Mouse (Mus musculus) midbrain, embryonic 16.5 days (tissue): Measurements from ENCODE around the gene Hint1. TPM values are rescaled to one million over a fixed set of nuclear protein-coding genes. Genes with fewer than 3 reads are reported as not detected.
"Not testable (repeated sequence)": the region's sequence is repeated elsewhere in the genome, so short reads cannot be mapped to it uniquely, and the experiment has no call there.

Source experiments
- ATAC-seq: fragments of 200-750 bp; cut with Nextera tagmentation; 2 replicates; pipeline ENCODE4 v1.8.0; 2017; ENCODE audit warnings: moderate TSS enrichment
- H3K27ac ChIP-seq: fragments of 300-500 bp; sonication (generic); 2 replicates; pipeline ENCODE4 v1.5.1; 2014; ENCODE audit warnings: mild to moderate bottlenecking, low read length, mixed read lengths
- H3K27me3 ChIP-seq: fragments of 300-500 bp; sonication (generic); 2 replicates; pipeline ENCODE4 v1.6.1; 2014; ENCODE audit warnings: low read depth, low read length, mixed read lengths; ENCODE audit not compliant: control insufficient read depth, insufficient read depth
- H3K36me3 ChIP-seq: fragments of 300-500 bp; sonication (generic); 2 replicates; pipeline ENCODE4 v1.6.1; 2014; ENCODE audit warnings: mild to moderate bottlenecking, low read length, moderate library complexity, mixed read lengths; ENCODE audit not compliant: control insufficient read depth, insufficient read depth
- H3K4me1 ChIP-seq: fragments of 300-500 bp; sonication (generic); 2 replicates; pipeline ENCODE4 v1.6.1; 2014; ENCODE audit warnings: mild to moderate bottlenecking, low read length, mixed read lengths; ENCODE audit not compliant: control insufficient read depth, insufficient read depth
- H3K4me2 ChIP-seq: fragments of 300-500 bp; sonication (generic); 2 replicates; pipeline ENCODE4 v1.6.1; 2014; ENCODE audit warnings: mild to moderate bottlenecking, low read length, mixed read lengths
- H3K4me3 ChIP-seq: fragments of 300-500 bp; sonication (generic); 2 replicates; pipeline ENCODE4 v1.5.1; 2014; ENCODE audit warnings: low read depth, mild to moderate bottlenecking, low read length, moderate library complexity, mixed read lengths
- H3K9ac ChIP-seq: fragments of 300-500 bp; sonication (generic); 2 replicates; pipeline ENCODE4 v1.6.1; 2014; ENCODE audit warnings: low read depth, low read length, mixed read lengths
- H3K9me3 ChIP-seq: fragments of 300-500 bp; sonication (generic); replicated peaks from 2 replicates; pipeline ENCODE4 v1.6.1; 2014; ENCODE audit warnings: mild to moderate bottlenecking, low read length, mixed read lengths; ENCODE audit not compliant: control insufficient read depth, poor library complexity, severe bottlenecking
- WGBS: fragments of 180-500 bp; shearing (Covaris S2); extraction: QIAGEN DNeasy Blood & Tissue Kit; methylation state at CpG from one replicate; pipeline ENCODE4 v1.1.7; 2014; 5-methylcytosine and 5-hydroxymethylcytosine counted together
- polyA plus RNA-seq: library from polyadenylated mRNA; unstranded; fragments of >200 nt; fragmentation: Nextera tagmentation; extraction: Ambion mirVana; gene quantifications from 2 replicates; pipeline ENCODE4 v1.2.1, GENCODE M21; 2015

Gene Hint1
- polyA plus RNA-seq, 1 experiment from 2014 or later = 741 TPM

GRCm38 (mm10) chr11:54884197-54884828 is 18.1 kb downstream of the Hint1 start:
- WGBS = 83% methylated on average over 5 of the region's 5 CpGs
- no peak overlapping the region for H3K27ac ChIP-seq
- H3K9me3 ChIP-seq = no peaks in the 10 kb centered on the region
- H3K36me3 ChIP-seq = no peaks in the 10 kb centered on the region
- H3K27me3 ChIP-seq = no peaks in the 10 kb centered on the region
- H3K4me1 ChIP-seq = no peaks in the 10 kb centered on the region
- no peak overlapping the region for H3K4me3 ChIP-seq
- ATAC-seq = no peak
- H3K4me2 ChIP-seq = no peak overlapping the region
- no peak overlapping the region for H3K9ac ChIP-seq

- Histone ChIP-seq H3K4me1 (no peaks in the 10 kb centered on the region), H3K27ac (no peak overlapping the region), H3K9me3 (no peaks in the 10 kb centered on the region), H3K9ac (no peak overlapping the region), H3K27me3 (no peaks in the 10 kb centered on the region), H3K4me3 (no peak overlapping the region), H3K4me2 (no peak overlapping the region), H3K36me3 (no peaks in the 10 kb centered on the region)
- ATAC-seq = no peak
- 21% methylated on average over 5 of the region's 5 CpGs for WGBS
These were observed 18.8 kb downstream of the Hint1 start for GRCm38 (mm10) chr11:54884937-54885336.

- no peak overlapping the region for H3K4me3 ChIP-seq
- H3K27me3 ChIP-seq = no peaks in the 10 kb centered on the region
- no peak overlapping the region for H3K9ac ChIP-seq
- no peaks in the 10 kb centered on the region for H3K9me3 ChIP-seq
- no peak overlapping the region for H3K27ac ChIP-seq
- H3K36me3 ChIP-seq = no peaks in the 10 kb centered on the region
- 96% methylated on average over 2 of the region's 2 CpGs for WGBS
- no peak overlapping the region for H3K4me2 ChIP-seq
- ATAC-seq = no peak
- H3K4me1 ChIP-seq = no peaks in the 10 kb centered on the region
These were observed 19.2 kb downstream of the Hint1 start for GRCm38 (mm10) chr11:54885406-54885805.

GRCm38 (mm10) chr11:54887927-54888326 is 21.7 kb downstream of the Hint1 start:
- no peak for ATAC-seq
- H3K4me2 ChIP-seq = no peak overlapping the region
- no peaks in the 10 kb centered on the region for H3K27me3 ChIP-seq
- WGBS = 85% methylated on average over 6 of the region's 6 CpGs
- H3K27ac ChIP-seq = no peak overlapping the region
- no peaks in the 10 kb centered on the region for H3K4me1 ChIP-seq
- H3K36me3 ChIP-seq = no peaks in the 10 kb centered on the region
- no peaks in the 10 kb centered on the region for H3K9me3 ChIP-seq
- no peak overlapping the region for H3K9ac ChIP-seq
- no peak overlapping the region for H3K4me3 ChIP-seq

GRCm38 (mm10) chr11:54891341-54891740 is 25.2 kb downstream of the Hint1 start:
- H3K9me3 ChIP-seq = no peaks in the 10 kb centered on the region
- no peaks in the 10 kb centered on the region for H3K4me1 ChIP-seq
- no peaks in the 10 kb centered on the region for H3K27me3 ChIP-seq
- 82% methylated on average over 5 of the region's 5 CpGs for WGBS
- H3K36me3 ChIP-seq = no peaks in the 10 kb centered on the region
- no peak overlapping the region for H3K9ac ChIP-seq
- H3K4me2 ChIP-seq = no peak overlapping the region
- no peak overlapping the region for H3K27ac ChIP-seq
- H3K4me3 ChIP-seq = no peak overlapping the region
- ATAC-seq = no peak

- Histone ChIP-seq H3K27me3 (no peaks in the 10 kb centered on the region), H3K36me3 (no peaks in the 10 kb centered on the region), H3K9me3 (no peaks in the 10 kb centered on the region), H3K4me1 (no peaks in the 10 kb centered on the region), H3K27ac (no peak overlapping the region), H3K4me2 (no peak overlapping the region), H3K9ac (no peak overlapping the region), H3K4me3 (no peak overlapping the region)
- WGBS = 60% methylated on average over 7 of the region's 7 CpGs
- no peak for ATAC-seq
These were observed 25.9 kb downstream of the Hint1 start for GRCm38 (mm10) chr11:54892091-54892490.

GRCm38 (mm10) chr11:54894589-54894988 is 28.4 kb downstream of the Hint1 start:
- Histone ChIP-seq H3K36me3 (no peaks in the 10 kb centered on the region), H3K4me1 (no peaks in the 10 kb centered on the region), H3K27ac (no peak overlapping the region), H3K4me3 (no peak overlapping the region), H3K9me3 (no peaks in the 10 kb centered on the region), H3K27me3 (no peaks in the 10 kb centered on the region), H3K4me2 (no peak overlapping the region), H3K9ac (no peak overlapping the region)
- WGBS = 65% methylated on average over 9 of the region's 9 CpGs
- no peak for ATAC-seq

- H3K9me3 ChIP-seq, H3K9ac ChIP-seq, H3K36me3 ChIP-seq, H3K4me1 ChIP-seq, H3K4me2 ChIP-seq, H3K4me3 ChIP-seq, H3K27ac ChIP-seq, H3K27me3 ChIP-seq, ATAC-seq: not testable (repeated sequence)
- 90% methylated on average over 3 of the region's 3 CpGs for WGBS
These were observed 30.5 kb downstream of the Hint1 start for GRCm38 (mm10) chr11:54896646-54897045.

- ATAC-seq = no peak
These were observed 31.3 kb downstream of the Hint1 start for GRCm38 (mm10) chr11:54897470-54897869.

More at GRCm38 (mm10) chr11:54897470-54897869, 31.3 kb downstream of the Hint1 start:
- Histone ChIP-seq H3K27ac (no peak overlapping the region), H3K4me1 (peaks cover 4% of the 10 kb centered on the region; the same call in 1 of the 2 replicates), H3K4me3 (no peak overlapping the region), H3K36me3 (no peaks in the 10 kb centered on the region), H3K27me3 (no peaks in the 10 kb centered on the region), H3K4me2 (no peak overlapping the region), H3K9me3 (no peaks in the 10 kb centered on the region), H3K9ac (no peak overlapping the region)
- 48% methylated on average over 5 of the region's 5 CpGs for WGBS
